Mouse (Mus musculus) midbrain, embryonic 14.5 days (tissue): ENCODE data around the gene Ambra1. TPM values are rescaled to one million over a fixed set of nuclear protein-coding genes. Genes with fewer than 3 reads are reported as not detected.

Experiments used
- ATAC-seq: fragments of 200-750 bp; cut with Nextera tagmentation; 2 replicates; pipeline ENCODE4 v1.8.0; 2017; ENCODE audit warnings: moderate number of reproducible peaks, moderate library complexity; ENCODE audit not compliant: low FRiP score, low TSS enrichment
- DNase-seq: peaks from one replicate; pipeline ENCODE4 v3.0.0-alpha.2; 2015
- H3K27ac ChIP-seq: fragments of 300-500 bp; sonication (generic); replicated peaks from 2 replicates; pipeline ENCODE4 v1.5.1; 2014; ENCODE audit warnings: mild to moderate bottlenecking, low read depth, low read length, moderate library complexity
- H3K27me3 ChIP-seq: fragments of 300-500 bp; sonication (generic); 2 replicates; pipeline ENCODE4 v1.6.1; 2014; ENCODE audit warnings: low read length, control low read depth, mixed read lengths; ENCODE audit not compliant: control insufficient read depth, insufficient read depth
- H3K36me3 ChIP-seq: fragments of 300-500 bp; sonication (generic); 2 replicates; pipeline ENCODE4 v1.6.1; 2014; ENCODE audit warnings: low read length, control low read depth; ENCODE audit not compliant: control insufficient read depth, insufficient read depth
- H3K4me1 ChIP-seq: fragments of 300-500 bp; sonication (generic); 2 replicates; pipeline ENCODE4 v1.6.1; 2014; ENCODE audit warnings: mild to moderate bottlenecking, antibody characterized with exemption, low read length, control low read depth; ENCODE audit not compliant: control insufficient read depth, insufficient read depth
- H3K4me2 ChIP-seq: fragments of 300-500 bp; sonication (generic); 2 replicates; pipeline ENCODE4 v1.6.1; 2014; ENCODE audit warnings: mild to moderate bottlenecking, low read length, moderate library complexity
- H3K4me3 ChIP-seq: fragments of 300-500 bp; sonication (generic); replicated peaks from 2 replicates; pipeline ENCODE4 v1.5.1; 2014; ENCODE audit warnings: low read depth, low read length
- H3K9ac ChIP-seq: fragments of 300-500 bp; sonication (generic); replicated peaks from 2 replicates; pipeline ENCODE4 v1.6.1; 2014; ENCODE audit warnings: mild to moderate bottlenecking, low read length, moderate library complexity
- H3K9me3 ChIP-seq: fragments of 300-500 bp; sonication (generic); 2 replicates; pipeline ENCODE4 v1.6.1; 2016; ENCODE audit warnings: low read length, control low read depth, mixed read lengths; ENCODE audit not compliant: control insufficient read depth
- WGBS: fragments of 180-500 bp; shearing (Covaris S2); extraction: QIAGEN DNeasy Blood & Tissue Kit; methylation state at CpG from one replicate; pipeline ENCODE4 v1.1.7; 2014; 5-methylcytosine and 5-hydroxymethylcytosine counted together
- polyA plus RNA-seq: library from polyadenylated mRNA; unstranded; fragments of >200 nt; fragmentation: Nextera tagmentation; extraction: Ambion mirVana; gene quantifications from 2 replicates; pipeline ENCODE4 v1.2.1, GENCODE M21; 2014

The Ambra1 gene
- polyA plus RNA-seq, 1 experiment from 2014 or later: 22.8 TPM

GRCm38 (mm10) chr2:91922586-91923414 lies 192.9 kb downstream of the Ambra1 start:
- WGBS: 2% methylated on average over 37 of the region's 37 CpGs
- Histone ChIP-seq H3K4me1 (peaks cover 18% of the 10 kb centered on the region), H3K27me3 (peaks cover 33% of the 10 kb centered on the region), H3K9ac (peak overlapping the region; percentile 45; the same call in 1 of the 2 replicates), H3K9me3 (no peaks in the 10 kb centered on the region), H3K4me2 (peak overlapping the region; percentile 86), H3K4me3 (peak overlapping the region; percentile 47), H3K36me3 (peaks cover 14% of the 10 kb centered on the region), H3K27ac (no peak overlapping the region)
- DNase-seq (peak; percentile 27), ATAC-seq (no peak)

GRCm38 (mm10) chr2:91923415-91924337 lies 193.7 kb downstream of the Ambra1 start:
- H3K9ac ChIP-seq: 0 out of 2 replicates have a peak overlapping the region, but pooled peaks have one; percentile 14
- 2% methylated on average over 54 of the region's 54 CpGs for WGBS
- peak overlapping the region; percentile 20; the same call in 1 of the 2 replicates for H3K4me3 ChIP-seq
- peak overlapping the region; percentile 86 for H3K4me2 ChIP-seq
- H3K4me1 ChIP-seq: peaks cover 18% of the 10 kb centered on the region
- ATAC-seq (no peak), DNase-seq (peak; percentile 86)
- peaks cover 33% of the 10 kb centered on the region for H3K27me3 ChIP-seq
- no peak overlapping the region for H3K27ac ChIP-seq
- H3K36me3 ChIP-seq: peaks cover 6% of the 10 kb centered on the region; the same call in 1 of the 2 replicates
- H3K9me3 ChIP-seq: no peaks in the 10 kb centered on the region

- H3K27me3 ChIP-seq: peaks cover 33% of the 10 kb centered on the region
- no peak for ATAC-seq
- H3K4me2 ChIP-seq: no peak overlapping the region
- no peak for DNase-seq
- no peaks in the 10 kb centered on the region for H3K9me3 ChIP-seq
- no peak overlapping the region for H3K9ac ChIP-seq
- no peak overlapping the region for H3K4me3 ChIP-seq
- WGBS: 48% methylated on average over 1 of the region's 1 CpGs
- H3K27ac ChIP-seq: no peak overlapping the region
- peaks cover 2% of the 10 kb centered on the region; the same call in 1 of the 2 replicates for H3K36me3 ChIP-seq
- peaks cover 18% of the 10 kb centered on the region for H3K4me1 ChIP-seq
Observed at GRCm38 (mm10) chr2:91924726-91925125, 194.8 kb downstream of the Ambra1 start.

- no peak overlapping the region for H3K9ac ChIP-seq
- peaks cover 23% of the 10 kb centered on the region for H3K4me1 ChIP-seq
- H3K4me3 ChIP-seq: no peak overlapping the region
- 89% methylated on average over 15 of the region's 15 CpGs for WGBS
- H3K27ac ChIP-seq: no peak overlapping the region
- ATAC-seq (no peak), DNase-seq (no peak)
- H3K4me2 ChIP-seq: no peak overlapping the region
- no peaks in the 10 kb centered on the region for H3K9me3 ChIP-seq
- H3K27me3 ChIP-seq: peaks cover 29% of the 10 kb centered on the region
- no peaks in the 10 kb centered on the region for H3K36me3 ChIP-seq
Observed at GRCm38 (mm10) chr2:91925442-91925841, 195.5 kb downstream of the Ambra1 start.

- no peak within 1 kb of the TSS for H3K4me2 ChIP-seq
- DNase-seq: no peak
- H3K27ac ChIP-seq: no peak within 1 kb of the TSS
- 97% methylated on average over 3 of the region's 3 CpGs for whole genome bisulfite sequencing
- H3K27me3 ChIP-seq: peaks cover 24% of the 10 kb centered on the region
- H3K9ac ChIP-seq: no peak within 1 kb of the TSS
- H3K4me1 ChIP-seq: peaks cover 27% of the 10 kb centered on the region
- no peak for ATAC-seq
- H3K36me3 ChIP-seq: no peaks in the 10 kb centered on the region
- H3K9me3 ChIP-seq: no peaks in the 10 kb centered on the region
- no peak within 1 kb of the TSS for H3K4me3 ChIP-seq
Observed at GRCm38 (mm10) chr2:91926949-91927348, 197.0 kb downstream of the Ambra1 start, which contains the start of gene Chrm4. Gene Chrm4 (plus strand): TSS chr2:91927249.

GRCm38 (mm10) chr2:91927826-91928533 lies 198.0 kb downstream of the Ambra1 start:
- H3K4me1 ChIP-seq: peaks cover 31% of the 10 kb centered on the region
- H3K9me3 ChIP-seq: no peaks in the 10 kb centered on the region
- WGBS: 50% methylated on average over 34 of the region's 34 CpGs
- peaks cover 13% of the 10 kb centered on the region for H3K27me3 ChIP-seq
- no peak for ATAC-seq
- H3K36me3 ChIP-seq: no peaks in the 10 kb centered on the region
- H3K9ac ChIP-seq: no peak overlapping the region
- peak; percentile 76 for DNase-seq
- H3K27ac ChIP-seq: no peak overlapping the region
- H3K4me2 ChIP-seq: no peak overlapping the region
- no peak overlapping the region for H3K4me3 ChIP-seq

- H3K4me3 ChIP-seq: no peak overlapping the region
- no peaks in the 10 kb centered on the region for H3K9me3 ChIP-seq
- ATAC-seq: no peak
- no peak for DNase-seq
- H3K4me2 ChIP-seq: no peak overlapping the region
- peaks cover 27% of the 10 kb centered on the region for H3K4me1 ChIP-seq
- H3K27me3 ChIP-seq: peaks cover 6% of the 10 kb centered on the region; the same call in 1 of the 2 replicates
- WGBS: 80% methylated on average over 23 of the region's 23 CpGs
- H3K36me3 ChIP-seq: no peaks in the 10 kb centered on the region
- H3K27ac ChIP-seq: no peak overlapping the region
- H3K9ac ChIP-seq: no peak overlapping the region
Observed at GRCm38 (mm10) chr2:91928534-91929350, 198.8 kb downstream of the Ambra1 start.
